15 mouse cellular contexts compared by ENCODE assay signal in the genomic region with DNA sequence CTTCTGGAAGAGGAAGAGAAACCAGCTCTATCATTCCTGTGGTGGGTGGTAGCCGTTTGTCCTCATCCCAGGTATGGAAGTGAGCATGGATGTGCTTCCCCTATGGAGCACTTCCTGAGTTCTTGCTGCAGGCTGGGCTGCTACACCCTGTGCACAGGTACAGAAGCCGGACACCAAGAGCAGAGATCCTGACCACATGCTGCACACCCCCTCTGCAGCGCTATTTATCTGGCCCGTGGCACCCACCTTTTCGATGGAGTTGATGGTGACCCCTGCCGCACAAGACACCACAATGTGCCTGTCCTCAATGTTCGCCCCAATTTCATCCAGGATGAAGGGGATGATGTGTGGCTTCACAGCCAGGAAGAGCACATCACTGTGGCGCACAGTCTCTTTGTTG. TPM values are rescaled to one million over a fixed set of nuclear protein-coding genes. Genes with fewer than 3 reads are reported as not detected.
DNase-seq lines count a peak whose midpoint lies in the region; ATAC-seq lines count a peak whose summit lies in the region.
"Had no signal": no experiment of that assay in that cellular context is flagged by ENCODE, and none has a peak within 500 bp of the region (broad histone marks: within the 10 kb centered on the region; RNA-seq: fewer than 3 reads in every experiment).

No protein-coding gene starts in this region.

- ATAC-seq in heart, embryonic 13.5 days (ENCODE audit: extremely low read depth, insufficient number of reproducible peaks, low FRiP score, low TSS enrichment) = no peak
- ATAC-seq in midbrain, embryonic 13.5 days = no peak
- no peak for ATAC-seq in midbrain, embryonic 15.5 days (replicated peaks)
- ATAC-seq in embryonic facial prominence, embryonic 15.5 days (ENCODE audit: insufficient number of reproducible peaks, low FRiP score, low TSS enrichment, low read depth) = no peak
- ATAC-seq: CD4-positive, CD25-positive, alpha-beta regulatory T cell, adult 4 months; liver, embryonic 12.5 days had no signal

- H3K36me3 ChIP-seq in heart, embryonic 13.5 days = no peaks in the 10 kb centered on the region
- H3K36me3 ChIP-seq in midbrain, embryonic 13.5 days = no peaks in the 10 kb centered on the region
- no peaks in the 10 kb centered on the region for H3K36me3 ChIP-seq in midbrain, embryonic 15.5 days (replicated peaks)
- no peaks in the 10 kb centered on the region for H3K36me3 ChIP-seq in embryonic facial prominence, embryonic 15.5 days
- H3K36me3 ChIP-seq in megakaryocyte, embryonic 14.5 days (replicated peaks; ENCODE audit: low read length) = peaks cover 27% of the 10 kb centered on the region
- H3K36me3 ChIP-seq: liver, embryonic 12.5 days had no signal

- 83% methylated on average over 8 of the region's 8 CpGs for WGBS in heart, embryonic 13.5 days
- 94% methylated on average over 8 of the region's 8 CpGs for WGBS in midbrain, embryonic 13.5 days
- WGBS in midbrain, embryonic 15.5 days = 91% methylated on average over 8 of the region's 8 CpGs
- WGBS in embryonic facial prominence, embryonic 15.5 days = 77% methylated on average over 8 of the region's 8 CpGs

- no peaks in the 10 kb centered on the region for H3K9me3 ChIP-seq in heart, embryonic 13.5 days
- no peaks in the 10 kb centered on the region for H3K9me3 ChIP-seq in midbrain, embryonic 13.5 days
- H3K9me3 ChIP-seq in midbrain, embryonic 15.5 days = no peaks in the 10 kb centered on the region
- H3K9me3 ChIP-seq in embryonic facial prominence, embryonic 15.5 days (replicated peaks) = no peaks in the 10 kb centered on the region
- H3K9me3 ChIP-seq in megakaryocyte, embryonic 14.5 days = no peaks in the 10 kb centered on the region
- H3K9me3 ChIP-seq: liver, embryonic 12.5 days had no signal

- H3K4me1 ChIP-seq in heart, embryonic 13.5 days = peaks cover 13% of the 10 kb centered on the region
- peaks cover 16% of the 10 kb centered on the region for H3K4me1 ChIP-seq in midbrain, embryonic 13.5 days (replicated peaks)
- H3K4me1 ChIP-seq in midbrain, embryonic 15.5 days = peaks cover 14% of the 10 kb centered on the region
- peaks cover 20% of the 10 kb centered on the region for H3K4me1 ChIP-seq in embryonic facial prominence, embryonic 15.5 days
- H3K4me1 ChIP-seq in megakaryocyte, embryonic 14.5 days = peaks cover 47% of the 10 kb centered on the region

- peaks cover 21% of the 10 kb centered on the region for H3K27me3 ChIP-seq in heart, embryonic 13.5 days (replicated peaks)
- H3K27me3 ChIP-seq in midbrain, embryonic 13.5 days = peaks cover 13% of the 10 kb centered on the region; the same call in 1 of the 2 replicates
- H3K27me3 ChIP-seq in midbrain, embryonic 15.5 days (replicated peaks) = peaks cover 3% of the 10 kb centered on the region; the same call in 1 of the 2 replicates
- H3K27me3 ChIP-seq in embryonic facial prominence, embryonic 15.5 days = no peaks in the 10 kb centered on the region
- H3K27me3 ChIP-seq in megakaryocyte, embryonic 14.5 days (replicated peaks) = peaks cover 8% of the 10 kb centered on the region

- intact Hi-C loops in heart, postnatal 36 days (cut with DNase I) = no loop called here

- H3K27ac ChIP-seq in heart, embryonic 13.5 days (replicated peaks) = no peak overlapping the region
- no peak overlapping the region for H3K27ac ChIP-seq in midbrain, embryonic 13.5 days
- H3K27ac ChIP-seq in midbrain, embryonic 15.5 days = no peak overlapping the region
- H3K27ac ChIP-seq in embryonic facial prominence, embryonic 15.5 days (replicated peaks) = no peak overlapping the region
- H3K27ac ChIP-seq: heart, adult 2 months; liver, embryonic 12.5 days had no signal

- peak overlapping the region; percentile 97 for H3K4me2 ChIP-seq in heart, embryonic 13.5 days
- H3K4me2 ChIP-seq in midbrain, embryonic 13.5 days (replicated peaks) = no peak overlapping the region
- H3K4me2 ChIP-seq in midbrain, embryonic 15.5 days = no peak overlapping the region
- H3K4me2 ChIP-seq in embryonic facial prominence, embryonic 15.5 days (replicated peaks) = 0 out of 2 replicates have a peak overlapping the region, but pooled peaks have one; percentile 96

- H3K9ac ChIP-seq in heart, embryonic 13.5 days = peak overlapping the region; percentile 89
- H3K9ac ChIP-seq in midbrain, embryonic 13.5 days (replicated peaks) = peak overlapping the region; percentile 40
- no peak overlapping the region for H3K9ac ChIP-seq in midbrain, embryonic 15.5 days
- no peak overlapping the region for H3K9ac ChIP-seq in embryonic facial prominence, embryonic 15.5 days

- DNase-seq in heart, postnatal 36 days = no peak
- DNase-seq in spleen, adult 18-20 months = no peak
- DNase-seq in c-Kit-positive CD71-positive TER-119-positive erythroid progenitor cells, embryonic 14.5 days (ENCODE audit: low spot score) = no peak
- DNase-seq: cerebellum, adult 2 months; heart, adult 2 months; kidney, adult 9 months; right cerebral cortex, postnatal 25 days; thymus, postnatal 14 days had no signal

- no peak overlapping the region for H3K4me3 ChIP-seq in heart, embryonic 13.5 days
- H3K4me3 ChIP-seq in midbrain, embryonic 13.5 days (replicated peaks) = no peak overlapping the region
- H3K4me3 ChIP-seq in midbrain, embryonic 15.5 days = no peak overlapping the region
- H3K4me3 ChIP-seq in embryonic facial prominence, embryonic 15.5 days (replicated peaks) = no peak overlapping the region
- peak overlapping the region; percentile 51 for H3K4me3 ChIP-seq in megakaryocyte, embryonic 14.5 days (replicated peaks)
- H3K4me3 ChIP-seq: heart, adult 2 months had no signal

RNA-seq across cellular contexts. Expression of a gene that starts 1.7 kb away (rescaled TPM):
- polyA plus RNA-seq in heart, embryonic 13.5 days (2015; fragmentation: Nextera tagmentation; extraction: Ambion mirVana) = 22.2 and 23.5 TPM in 2 replicates
- 1 to 10 TPM; 1.2 to 1.3 TPM for total RNA-seq in heart, postnatal 36 days (2021)
- polyA plus RNA-seq in midbrain, embryonic 13.5 days (2015; fragmentation: Nextera tagmentation; extraction: Ambion mirVana) = 23.2 and 25.0 TPM in 2 replicates
- 18.2 and 21.2 TPM in 2 replicates for polyA plus RNA-seq in midbrain, embryonic 15.5 days (2015; fragmentation: Nextera tagmentation; extraction: Ambion mirVana)
- 53.8 and 54.5 TPM in 2 replicates for polyA plus RNA-seq in embryonic facial prominence, embryonic 15.5 days (2015; fragmentation: Nextera tagmentation; extraction: Ambion mirVana)
- 3.6 and 7.7 TPM in 2 replicates for polyA plus RNA-seq in megakaryocyte, embryonic 14.5 days (2012; ENCODE audit: insufficient read depth, low replicate concordance)

RNA-seq across cellular contexts. Expression of a gene that starts 6.1 kb away (rescaled TPM):
- polyA plus RNA-seq in heart, embryonic 13.5 days (2015; fragmentation: Nextera tagmentation; extraction: Ambion mirVana) = 13.0 and 13.9 TPM in 2 replicates
- 10 to 100 TPM; 76.1 to 78.1 TPM for total RNA-seq in heart, postnatal 36 days (2021)
- polyA plus RNA-seq in midbrain, embryonic 13.5 days (2015; fragmentation: Nextera tagmentation; extraction: Ambion mirVana) = 0.78 and 0.84 TPM in 2 replicates
- 0.90 and 1.2 TPM in 2 replicates for polyA plus RNA-seq in midbrain, embryonic 15.5 days (2015; fragmentation: Nextera tagmentation; extraction: Ambion mirVana)
- 1.0 and 1.6 TPM in 2 replicates for polyA plus RNA-seq in embryonic facial prominence, embryonic 15.5 days (2015; fragmentation: Nextera tagmentation; extraction: Ambion mirVana)
- 0.44 TPM in 1 of 2 replicates, not detected in the other for polyA plus RNA-seq in megakaryocyte, embryonic 14.5 days (2012; ENCODE audit: insufficient read depth, low replicate concordance)
- polyA plus RNA-seq: CD4-positive, CD25-positive, alpha-beta regulatory T cell, adult 4 months had no signal

RNA-seq across cellular contexts. Expression of a gene that starts 8.5 kb away (rescaled TPM):
- 18.1 and 19.9 TPM in 2 replicates for polyA plus RNA-seq in heart, embryonic 13.5 days (2015; fragmentation: Nextera tagmentation; extraction: Ambion mirVana)
- 10 to 100 TPM; 39.3 to 43.8 TPM for total RNA-seq in heart, postnatal 36 days (2021)
- polyA plus RNA-seq in midbrain, embryonic 13.5 days (2015; fragmentation: Nextera tagmentation; extraction: Ambion mirVana) = 24.4 and 31.2 TPM in 2 replicates
- 42.0 and 45.2 TPM in 2 replicates for polyA plus RNA-seq in midbrain, embryonic 15.5 days (2015; fragmentation: Nextera tagmentation; extraction: Ambion mirVana)
- 36.4 and 38.7 TPM in 2 replicates for polyA plus RNA-seq in embryonic facial prominence, embryonic 15.5 days (2015; fragmentation: Nextera tagmentation; extraction: Ambion mirVana)
- 59.5 and 102 TPM in 2 replicates for polyA plus RNA-seq in megakaryocyte, embryonic 14.5 days (2012; ENCODE audit: insufficient read depth, low replicate concordance)

RNA-seq across cellular contexts. Expression of a gene that starts 16.8 kb away (rescaled TPM):
- polyA plus RNA-seq in heart, embryonic 13.5 days (2015; fragmentation: Nextera tagmentation; extraction: Ambion mirVana) = 17.7 and 20.4 TPM in 2 replicates
- 10 to 100 TPM; 10.0 to 10.1 TPM for total RNA-seq in heart, postnatal 36 days (2021)
- 42.7 and 51.3 TPM in 2 replicates for polyA plus RNA-seq in midbrain, embryonic 13.5 days (2015; fragmentation: Nextera tagmentation; extraction: Ambion mirVana)
- 45.8 and 48.2 TPM in 2 replicates for polyA plus RNA-seq in midbrain, embryonic 15.5 days (2015; fragmentation: Nextera tagmentation; extraction: Ambion mirVana)
- polyA plus RNA-seq in embryonic facial prominence, embryonic 15.5 days (2015; fragmentation: Nextera tagmentation; extraction: Ambion mirVana) = 34.7 and 35.0 TPM in 2 replicates
- 275 and 278 TPM in 2 replicates for polyA plus RNA-seq in megakaryocyte, embryonic 14.5 days (2012; ENCODE audit: insufficient read depth, low replicate concordance)

RNA-seq across cellular contexts. Expression of a gene that starts 19.1 kb away (rescaled TPM):
- polyA plus RNA-seq in heart, embryonic 13.5 days (2015; fragmentation: Nextera tagmentation; extraction: Ambion mirVana) = 2.3 and 2.7 TPM in 2 replicates
- total RNA-seq in heart, postnatal 36 days (2021) = not detected
- 0.46 and 0.65 TPM in 2 replicates for polyA plus RNA-seq in midbrain, embryonic 13.5 days (2015; fragmentation: Nextera tagmentation; extraction: Ambion mirVana)
- polyA plus RNA-seq in midbrain, embryonic 15.5 days (2015; fragmentation: Nextera tagmentation; extraction: Ambion mirVana) = 1.4 and 1.8 TPM in 2 replicates
- 6.2 and 7.4 TPM in 2 replicates for polyA plus RNA-seq in embryonic facial prominence, embryonic 15.5 days (2015; fragmentation: Nextera tagmentation; extraction: Ambion mirVana)
- 0.46 TPM in 1 of 2 replicates, not detected in the other for polyA plus RNA-seq in megakaryocyte, embryonic 14.5 days (2012; ENCODE audit: insufficient read depth, low replicate concordance)
- polyA plus RNA-seq: CD4-positive, CD25-positive, alpha-beta regulatory T cell, adult 4 months had no signal

Comparison
In these comparisons a context has a peak if more than half of its experiments do, and no peak if none do; other contexts are left out.
1. H3K9ac ChIP-seq: peak in heart, embryonic 13.5 days (single experiment) and midbrain, embryonic 13.5 days (single experiment); none in midbrain, embryonic 15.5 days (single experiment) and embryonic facial prominence, embryonic 15.5 days (single experiment).
2. H3K4me2 ChIP-seq: peak in heart, embryonic 13.5 days (single experiment) and embryonic facial prominence, embryonic 15.5 days (single experiment); none in midbrain, embryonic 13.5 days (single experiment) and midbrain, embryonic 15.5 days (single experiment).